Mouse (Mus musculus): Measurements from ENCODE around the gene 4931406C07Rik.
A peak's percentile ranks its signal among the peaks of the same experiment; 100 is the strongest.

Gene 4931406C07Rik

DNA sequence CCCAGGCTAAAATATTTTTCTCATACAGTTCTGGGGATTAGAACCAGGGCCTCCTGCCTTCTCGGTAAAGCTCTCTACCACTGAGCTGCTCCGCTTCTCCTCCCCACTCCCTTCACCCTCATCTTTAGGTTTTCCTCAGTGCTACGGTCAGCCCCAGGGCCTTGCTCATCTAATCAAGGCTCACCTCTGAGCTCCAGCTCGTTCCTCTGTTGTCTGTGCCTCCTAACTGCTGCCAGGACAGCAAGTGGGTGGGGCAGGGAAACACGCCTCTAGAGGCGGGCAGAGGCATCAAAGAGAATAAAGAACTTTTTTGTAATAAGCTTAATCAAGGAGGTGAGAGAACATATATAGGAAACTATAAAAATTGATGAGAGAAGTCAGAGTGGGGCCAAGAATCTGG lies 18.4 kb downstream of the 4931406C07Rik start:
- peak; percentile 75 for DNase-seq

GRCm38 (mm10) chr9:15285443-15285842 lies 20.8 kb downstream of the 4931406C07Rik start:
- peak; percentile 66 for DNase-seq

GRCm38 (mm10) chr9:15280491-15280879 lies 25.8 kb downstream of the 4931406C07Rik start:
- no peak for DNase-seq

DNA sequence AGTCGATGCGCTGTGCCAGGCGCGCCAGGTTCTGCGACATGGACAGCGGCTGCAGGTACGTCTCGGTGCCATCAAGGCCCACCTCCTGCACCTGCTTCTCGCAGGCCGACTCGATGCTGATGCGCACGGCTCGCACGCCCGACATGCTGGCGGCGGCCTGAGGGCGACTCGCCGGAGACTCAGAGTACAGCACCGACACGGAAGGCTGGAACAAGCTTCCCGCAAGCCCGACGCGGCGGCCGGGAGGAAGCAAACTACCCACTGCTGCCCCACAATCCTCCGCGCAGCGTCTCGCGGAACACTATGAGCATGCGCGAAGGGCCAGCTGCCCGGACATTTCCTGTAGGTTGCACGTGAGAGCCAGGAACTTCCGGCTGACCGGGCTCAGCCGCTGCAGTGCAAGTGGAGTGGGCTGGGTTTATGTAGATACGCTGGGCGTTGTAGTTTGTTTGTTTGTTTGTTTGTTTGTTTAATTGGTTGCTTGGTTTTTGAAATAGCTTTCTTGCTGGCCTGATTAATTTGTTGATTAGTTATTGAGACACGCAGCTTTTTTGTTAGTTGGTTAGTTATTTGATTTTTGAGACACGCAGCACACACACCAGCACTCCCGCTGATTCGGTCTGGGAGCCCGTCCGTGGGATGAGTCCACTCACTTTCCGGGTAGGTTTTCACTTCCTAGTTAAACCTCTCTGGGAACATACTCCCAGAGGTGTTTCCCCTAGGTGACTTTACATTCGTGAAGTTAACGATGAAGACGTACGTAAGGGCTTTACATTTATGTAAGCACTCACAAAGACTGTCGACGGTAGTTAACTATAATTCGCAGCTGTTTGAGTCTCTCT lies 26.4 kb downstream of the 4931406C07Rik start, which contains the start of gene Med17:
Gene Med17 (minus strand): TSS at position 283 of the 842 bp plus-strand sequence.
- peak; percentile 99 for DNase-seq

GRCm38 (mm10) chr9:15279139-15279648 lies 27.1 kb downstream of the 4931406C07Rik start:
- no peak for DNase-seq

GRCm38 (mm10) chr9:15278343-15278742 lies 27.9 kb downstream of the 4931406C07Rik start:
- no peak for DNase-seq

- DNase-seq = no peak
These were observed 29.4 kb downstream of the 4931406C07Rik start for GRCm38 (mm10) chr9:15276855-15277254.

- DNase-seq = no peak
These were observed 32.3 kb downstream of the 4931406C07Rik start for GRCm38 (mm10) chr9:15273981-15274380.

DNA sequence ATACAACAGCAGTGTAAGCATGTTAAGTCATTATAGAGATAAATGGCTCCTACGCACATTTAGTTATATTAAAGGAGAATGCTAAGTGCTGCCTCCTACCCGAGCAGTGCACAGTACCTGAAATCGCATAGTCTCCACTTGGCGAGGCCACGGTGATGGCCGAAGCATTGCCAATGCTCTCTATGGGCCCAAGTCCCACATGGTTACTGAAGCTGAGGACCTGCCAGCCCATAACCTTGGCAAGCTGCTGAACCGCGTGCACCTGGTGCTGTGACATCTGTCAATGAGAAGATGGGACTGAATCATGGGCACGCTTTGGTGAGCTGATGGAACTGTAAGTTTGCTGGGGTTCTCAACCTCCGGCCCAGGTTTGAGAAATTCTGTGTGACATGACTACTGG lies 42.8 kb downstream of the 4931406C07Rik start:
- no peak for DNase-seq

- no peak for DNase-seq
These were observed 44.3 kb downstream of the 4931406C07Rik start for GRCm38 (mm10) chr9:15261980-15262379.

DNA sequence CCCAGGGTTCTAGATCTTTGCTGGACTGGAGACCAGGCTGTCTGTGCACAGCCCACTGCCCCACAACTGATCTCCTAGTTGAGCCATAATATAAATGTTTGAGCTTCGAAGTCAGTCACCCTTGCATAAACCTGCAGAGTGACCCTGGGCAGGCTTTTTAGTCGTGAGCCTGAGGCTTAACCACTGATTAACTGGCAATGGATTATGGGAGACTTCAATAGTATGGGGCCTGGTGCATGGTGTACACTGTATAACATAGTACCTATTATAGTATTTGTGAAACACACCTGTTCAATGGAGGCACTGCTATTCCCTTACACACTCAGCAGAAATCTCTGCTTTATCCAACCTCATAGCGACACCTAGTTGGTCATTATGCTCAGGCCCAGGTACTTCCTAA lies 50.0 kb downstream of the 4931406C07Rik start:
- no peak for DNase-seq

GRCm38 (mm10) chr9:15254501-15254900 lies 51.7 kb downstream of the 4931406C07Rik start:
- DNase-seq = no peak

- DNase-seq = no peak
These were observed 54.1 kb downstream of the 4931406C07Rik start for GRCm38 (mm10) chr9:15252196-15252595.

DNA sequence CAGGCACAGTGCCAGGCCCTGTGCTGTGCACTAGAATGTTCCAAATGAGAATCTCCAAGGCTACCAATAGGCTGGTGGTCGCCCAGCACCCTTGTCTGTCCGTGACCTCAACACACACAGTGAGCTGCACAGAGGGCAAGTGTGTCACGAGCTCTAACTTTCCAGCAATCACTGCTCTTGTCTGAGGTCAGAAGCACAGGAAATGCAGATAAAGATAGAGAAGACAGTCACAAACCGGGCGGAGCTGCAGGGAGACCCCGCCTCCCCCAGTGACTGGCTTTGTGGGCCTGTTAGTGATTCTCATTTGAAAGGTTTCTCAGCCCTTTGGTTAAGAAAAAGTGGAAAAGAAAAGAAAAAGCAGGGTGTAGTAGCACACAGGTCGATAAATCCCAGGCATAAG lies 55.9 kb downstream of the 4931406C07Rik start:
- no peak for DNase-seq

DNA sequence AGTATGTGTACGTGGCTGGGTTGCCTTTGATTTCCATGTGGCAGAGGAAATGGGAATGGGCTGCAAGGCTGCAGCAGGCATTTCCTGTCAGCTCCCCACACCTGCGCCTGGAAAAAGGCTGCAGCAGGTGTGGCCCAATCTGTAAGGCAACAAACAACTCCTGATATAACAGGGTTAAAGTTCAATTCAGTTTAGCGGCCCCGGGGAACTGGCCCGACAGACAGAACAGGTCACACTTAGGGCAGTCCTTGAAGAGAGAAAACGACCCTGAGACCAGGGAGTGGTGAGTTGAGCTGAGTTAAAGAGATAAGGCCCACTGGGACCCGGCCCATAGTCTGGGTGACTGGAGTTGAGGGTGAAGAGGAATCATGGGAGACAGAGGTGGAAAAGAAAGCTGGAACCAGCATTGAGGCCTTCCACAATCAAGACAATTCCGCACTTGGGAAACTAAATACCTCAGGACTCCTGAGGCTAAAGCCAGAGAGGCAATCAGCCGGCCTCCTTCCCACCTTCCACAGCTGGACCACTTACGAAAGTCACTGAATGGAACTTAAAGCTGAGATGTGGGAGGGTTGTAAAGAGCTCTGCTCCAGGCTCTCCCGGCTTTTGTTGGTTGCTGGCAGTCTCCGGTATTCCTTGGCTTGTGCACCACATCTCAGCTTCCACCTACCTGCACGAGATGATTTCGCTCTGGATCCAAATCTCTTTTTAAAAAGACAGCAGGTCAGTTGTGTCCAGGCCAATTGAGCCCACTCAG lies 60.8 kb downstream of the 4931406C07Rik start:
- peak; percentile 46 for DNase-seq

GRCm38 (mm10) chr9:15242130-15242529 lies 64.1 kb downstream of the 4931406C07Rik start:
- DNase-seq = no peak

- peak; percentile 84 for DNase-seq
These were observed 64.7 kb downstream of the 4931406C07Rik start for GRCm38 (mm10) chr9:15241596-15241939.

DNA sequence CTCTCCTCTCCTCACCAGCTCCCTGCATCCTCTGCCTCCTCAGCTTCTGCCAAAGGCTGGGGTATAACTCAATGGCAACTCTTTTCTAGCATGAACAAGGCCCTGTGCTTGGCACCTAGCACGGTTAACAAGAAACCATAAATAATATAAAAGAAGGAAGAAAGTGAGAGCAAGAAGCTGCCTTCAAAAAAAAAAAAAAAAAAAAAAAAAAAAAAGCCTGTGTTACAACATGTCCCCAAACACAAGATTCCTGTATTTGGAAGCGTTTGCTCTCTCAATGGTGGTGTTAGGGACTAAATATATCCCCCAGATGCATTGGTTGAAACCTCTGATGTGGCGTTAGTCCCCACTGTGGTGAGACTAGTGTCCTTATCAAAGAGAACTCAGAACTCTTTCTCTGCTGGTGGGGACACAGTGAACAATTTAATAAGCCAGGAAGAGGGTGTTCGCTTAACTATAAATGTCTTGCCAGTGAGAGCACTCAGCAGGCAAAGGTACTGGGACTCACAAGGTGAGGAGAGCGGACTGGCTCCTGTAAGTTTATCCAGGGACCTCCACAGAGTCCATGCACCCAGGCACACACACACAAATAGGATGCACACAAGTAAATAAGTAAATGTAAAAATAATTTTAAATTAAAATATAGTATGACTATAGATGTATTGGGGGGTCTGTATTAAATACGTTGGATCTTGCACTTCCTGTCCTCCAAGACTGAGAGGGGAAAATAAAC lies 65.2 kb downstream of the 4931406C07Rik start:
- DNase-seq = peak; percentile 21

- DNase-seq = peak; percentile 68
These were observed 66.2 kb downstream of the 4931406C07Rik start for GRCm38 (mm10) chr9:15240006-15240405.

DNA sequence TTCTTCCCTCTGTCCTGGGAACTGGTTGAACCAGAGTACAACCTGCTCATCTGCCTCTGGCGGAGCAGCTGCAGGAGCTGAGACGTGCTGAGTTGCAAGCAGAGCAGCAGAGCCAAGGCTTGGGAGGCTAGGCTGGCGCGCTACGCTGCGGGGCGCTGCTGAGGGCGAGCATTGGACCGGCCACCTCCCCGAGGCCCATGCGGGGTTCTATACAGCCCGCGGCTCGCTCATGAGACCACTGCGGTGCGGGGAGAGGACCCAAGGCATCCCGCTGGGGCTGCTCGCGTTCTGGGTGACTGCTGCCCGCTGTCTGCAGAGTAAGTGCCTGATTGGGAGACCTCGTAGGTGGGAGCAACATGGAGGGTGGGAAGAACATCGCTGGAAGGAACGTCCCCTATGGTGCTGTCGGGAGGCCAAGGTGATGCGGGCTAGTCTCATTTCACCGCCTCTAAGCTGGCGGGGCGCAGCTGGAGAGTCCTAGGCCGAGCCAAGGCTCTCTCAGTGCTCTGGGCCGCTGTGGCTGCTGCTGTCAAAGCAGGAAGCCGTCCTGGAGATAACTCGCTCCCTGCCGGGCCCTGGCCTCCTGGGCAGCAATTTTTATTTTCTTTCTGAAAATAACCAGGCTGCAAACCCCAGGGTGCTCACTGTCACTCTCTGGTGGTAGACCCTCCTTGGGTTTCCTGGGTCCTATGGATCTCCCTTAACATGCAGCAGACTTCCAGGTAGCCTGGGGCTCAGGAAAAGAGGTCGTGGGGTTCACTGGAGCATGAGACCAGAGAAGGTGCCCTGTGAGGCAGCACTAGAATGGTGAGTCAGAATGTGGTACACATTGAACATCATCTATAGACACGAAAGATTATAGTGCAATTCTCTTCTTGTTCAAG lies 67.0 kb downstream of the 4931406C07Rik start, which contains the start of gene Vstm5:
Gene Vstm5 (plus strand): TSS at position 4 of the 884 bp plus-strand sequence.
- DNase-seq = peak; percentile 88

DNA sequence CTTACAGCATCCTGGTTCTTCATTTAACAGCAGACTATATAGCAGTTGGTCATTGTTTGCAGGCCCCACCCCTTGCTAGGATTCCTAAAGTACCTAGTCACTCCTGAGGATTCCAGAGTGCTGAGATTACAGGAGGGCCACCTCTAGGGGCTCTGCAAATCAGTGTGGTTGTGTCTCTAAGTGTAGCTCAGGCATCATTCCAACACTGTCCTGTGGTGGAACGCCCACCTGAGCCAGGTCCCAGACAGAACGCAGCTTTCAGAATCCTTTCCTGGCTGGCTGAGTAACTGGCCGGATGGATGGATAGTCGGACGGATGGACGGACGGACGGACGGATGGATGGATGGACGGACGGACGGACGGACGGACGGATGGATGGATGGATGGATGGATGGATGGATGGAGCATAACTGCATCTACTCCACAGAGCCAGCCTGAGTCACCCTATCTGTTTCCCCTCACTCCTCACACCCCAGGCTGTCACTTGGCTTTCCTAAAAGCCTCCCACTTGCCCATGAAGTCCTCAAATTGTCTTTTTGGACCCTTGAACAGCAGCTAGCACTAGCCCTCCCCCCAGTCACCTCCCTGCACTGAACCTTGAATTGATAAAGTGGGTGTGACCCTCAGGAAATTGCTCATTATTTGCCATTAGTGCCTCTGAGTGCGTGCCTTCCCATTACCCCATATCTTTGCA lies 67.8 kb downstream of the 4931406C07Rik start:
- DNase-seq = peak; percentile 86
